Mouse (Mus musculus): ENCODE data around the gene Tgm7. TPM values are rescaled to one million over a fixed set of nuclear protein-coding genes. Genes with fewer than 3 reads are reported as not detected.

Tgm7 gene
- polyA plus RNA-seq, 1 experiment from 2014 or later: not detected

DNA sequence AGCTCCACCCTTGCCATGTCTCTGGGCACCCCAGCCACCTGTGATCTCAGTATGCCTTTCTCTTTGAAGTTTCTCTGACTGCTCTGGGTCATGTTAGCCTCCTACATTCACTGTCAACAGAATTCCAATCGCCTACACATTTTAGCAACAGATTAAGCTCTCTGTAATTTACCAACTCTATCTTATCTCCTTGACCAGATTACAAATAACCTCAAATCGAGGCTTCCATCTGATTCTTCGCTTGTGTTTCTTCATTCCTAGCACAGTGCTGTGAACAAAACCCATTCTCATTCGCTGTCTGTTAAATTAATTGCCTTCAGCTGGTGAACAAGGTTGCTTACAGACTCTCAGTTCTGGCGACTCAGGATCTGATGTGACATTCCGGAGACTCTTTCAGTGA is 51.6 kb downstream of the Tgm7 start:
- WGBS: 68% methylated on average over 6 of the region's 6 CpGs
- H3K27me3 ChIP-seq (ENCODE audit: low read depth, poor library complexity, severe bottlenecking): no peaks in the 10 kb centered on the region
- H3K4me3 ChIP-seq: no peak overlapping the region
- H3K4me1 ChIP-seq: no peaks in the 10 kb centered on the region
- H3K27ac ChIP-seq: no peak overlapping the region
- no peak for DNase-seq (ENCODE audit: low spot score)
- H3K9me3 ChIP-seq (replicated peaks): no peaks in the 10 kb centered on the region
- no peaks in the 10 kb centered on the region for H3K36me3 ChIP-seq

GRCm38 (mm10) chr2:121055915-121056314 is 53.7 kb downstream of the Tgm7 start:
- H3K9me3 ChIP-seq (replicated peaks): no peaks in the 10 kb centered on the region
- no peaks in the 10 kb centered on the region for H3K36me3 ChIP-seq
- no peaks in the 10 kb centered on the region for H3K27me3 ChIP-seq (ENCODE audit: low read depth, poor library complexity, severe bottlenecking)
- H3K4me3 ChIP-seq: no peak overlapping the region
- no peak for DNase-seq (ENCODE audit: low spot score)
- 93% methylated on average over 6 of the region's 6 CpGs for WGBS
- H3K4me1 ChIP-seq: no peaks in the 10 kb centered on the region
- no peak overlapping the region for H3K27ac ChIP-seq

DNA sequence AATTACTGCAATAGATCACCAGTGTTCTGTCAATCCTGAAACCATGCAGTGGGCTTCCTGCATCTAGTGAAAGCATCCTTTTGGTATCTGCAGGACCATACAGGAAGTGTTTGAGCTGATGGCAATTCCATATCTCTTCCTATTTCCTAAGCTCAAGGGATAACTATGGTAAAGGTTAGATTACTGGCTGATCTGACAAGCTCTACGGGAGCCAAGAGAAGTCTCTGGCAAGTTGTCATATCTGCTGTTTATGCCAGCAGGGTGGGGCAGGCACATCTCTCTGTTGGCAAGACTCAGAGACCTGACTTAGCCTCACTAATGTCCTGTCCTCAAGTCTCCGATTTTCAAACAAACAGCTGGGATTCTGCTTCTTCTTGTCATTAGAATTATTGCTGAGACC is 55.5 kb downstream of the Tgm7 start:
- 77% methylated on average over 2 of the region's 2 CpGs for WGBS
- H3K36me3 ChIP-seq: no peaks in the 10 kb centered on the region
- DNase-seq (ENCODE audit: low spot score): no peak

DNA sequence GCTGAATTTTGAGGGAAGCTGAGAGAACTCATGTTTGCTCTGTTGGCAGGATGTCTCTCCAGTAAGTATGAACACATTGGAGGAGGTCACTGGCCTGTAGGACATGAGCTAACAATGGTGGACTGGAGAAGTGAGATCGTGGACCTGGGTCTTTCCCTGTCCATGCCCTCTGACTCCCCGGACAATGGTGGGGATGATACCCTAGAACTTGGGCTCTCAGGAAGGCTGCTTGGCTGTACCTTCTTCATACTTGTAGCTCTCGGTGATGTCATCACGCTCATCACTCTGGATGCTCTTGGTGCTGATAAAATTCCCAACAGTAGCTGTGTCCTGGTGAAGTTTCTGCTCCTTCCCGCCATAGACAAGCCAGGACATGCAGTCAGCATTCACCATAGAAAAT is 57.4 kb downstream of the Tgm7 start:
- H3K27me3 ChIP-seq (ENCODE audit: low read depth, poor library complexity, severe bottlenecking): no peaks in the 10 kb centered on the region
- H3K4me3 ChIP-seq: no peak overlapping the region
- WGBS: 89% methylated on average over 5 of the region's 5 CpGs
- H3K36me3 ChIP-seq: no peaks in the 10 kb centered on the region
- DNase-seq (ENCODE audit: low spot score): no peak
- H3K9me3 ChIP-seq (replicated peaks): no peaks in the 10 kb centered on the region
- no peaks in the 10 kb centered on the region for H3K4me1 ChIP-seq
- H3K27ac ChIP-seq: no peak overlapping the region

More for the DNA sequence above, 55.5 kb downstream of the Tgm7 start:
- no peaks in the 10 kb centered on the region for H3K27me3 ChIP-seq (ENCODE audit: low read depth, poor library complexity, severe bottlenecking)
- H3K9me3 ChIP-seq (replicated peaks): no peaks in the 10 kb centered on the region
- H3K4me1 ChIP-seq: no peaks in the 10 kb centered on the region
- H3K4me3 ChIP-seq: no peak overlapping the region
- no peak overlapping the region for H3K27ac ChIP-seq

DNA sequence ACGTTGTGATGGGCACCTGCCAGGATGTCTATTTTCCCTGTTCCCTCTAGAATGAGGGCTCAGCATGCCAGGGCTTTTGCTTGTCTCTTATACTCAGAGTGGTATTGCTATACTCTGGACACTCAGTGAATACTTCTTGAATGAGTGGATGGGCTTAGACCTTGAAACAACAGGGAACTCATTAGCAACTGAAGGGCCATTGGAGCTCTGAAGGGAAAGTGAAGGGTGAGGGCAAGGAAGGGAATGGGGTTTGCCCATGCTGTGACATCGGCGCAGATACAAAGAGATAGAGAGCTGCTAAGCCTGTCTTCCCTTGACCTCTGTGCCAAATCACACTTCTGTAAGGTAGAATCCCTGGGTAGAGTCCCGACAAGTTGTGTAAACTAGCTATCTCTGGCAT is 63.9 kb downstream of the Tgm7 start:
- H3K36me3 ChIP-seq: no peaks in the 10 kb centered on the region
- no peak overlapping the region for H3K27ac ChIP-seq
- 85% methylated on average over 4 of the region's 4 CpGs for whole genome bisulfite sequencing
- no peaks in the 10 kb centered on the region for H3K4me1 ChIP-seq
- no peak overlapping the region for H3K4me3 ChIP-seq
- H3K27me3 ChIP-seq (ENCODE audit: low read depth, poor library complexity, severe bottlenecking): no peaks in the 10 kb centered on the region
- no peaks in the 10 kb centered on the region for H3K9me3 ChIP-seq (replicated peaks)
- no peak for DNase-seq (ENCODE audit: low spot score)

Other genes with a start within 250 kb of the Tgm7 start
- 23.6 and 31.7 TPM in 2 replicates for gene Ubr1, start 139.1 kb downstream of the Tgm7 start, polyA plus RNA-seq (2016; fragmentation: Nextera tagmentation; extraction: Ambion mirVana)
- gene Tmem62, start 132.8 kb downstream of the Tgm7 start, polyA plus RNA-seq (2016; fragmentation: Nextera tagmentation; extraction: Ambion mirVana): 0.68 and 0.72 TPM in 2 replicates
- 28.1 and 34.6 TPM in 2 replicates for gene Ccndbp1, start 101.4 kb downstream of the Tgm7 start, polyA plus RNA-seq (2016; fragmentation: Nextera tagmentation; extraction: Ambion mirVana)
- gene Epb42, start 72.7 kb downstream of the Tgm7 start, polyA plus RNA-seq (2016; fragmentation: Nextera tagmentation; extraction: Ambion mirVana): 5.5 and 7.6 TPM in 2 replicates
- not detected in 2 replicates for gene Tgm5, start 24.0 kb downstream of the Tgm7 start, polyA plus RNA-seq (2016; fragmentation: Nextera tagmentation; extraction: Ambion mirVana)
- gene Adal, start 30.6 kb upstream of the Tgm7 start, polyA plus RNA-seq (2016; fragmentation: Nextera tagmentation; extraction: Ambion mirVana): 15.4 and 22.2 TPM in 2 replicates
- 18.2 and 22.6 TPM in 2 replicates for gene Lcmt2, start 30.9 kb upstream of the Tgm7 start, polyA plus RNA-seq (2016; fragmentation: Nextera tagmentation; extraction: Ambion mirVana)
- gene Tubgcp4, start 60.9 kb upstream of the Tgm7 start, polyA plus RNA-seq (2016; fragmentation: Nextera tagmentation; extraction: Ambion mirVana): 78.0 and 82.8 TPM in 2 replicates
- 9.8 and 10.2 TPM in 2 replicates for gene Zscan29, start 61.3 kb upstream of the Tgm7 start, polyA plus RNA-seq (2016; fragmentation: Nextera tagmentation; extraction: Ambion mirVana)
- gene Trp53bp1, start 161.6 kb upstream of the Tgm7 start, polyA plus RNA-seq (2016; fragmentation: Nextera tagmentation; extraction: Ambion mirVana): 116 and 135 TPM in 2 replicates
- 1.5 and 2.0 TPM in 2 replicates for gene Map1a, start 179.8 kb upstream of the Tgm7 start, polyA plus RNA-seq (2016; fragmentation: Nextera tagmentation; extraction: Ambion mirVana)
- gene Ppip5k1, start 245.6 kb upstream of the Tgm7 start, polyA plus RNA-seq (2016; fragmentation: Nextera tagmentation; extraction: Ambion mirVana): 7.5 and 8.9 TPM in 2 replicates
- gene Ckmt1, start 247.9 kb upstream of the Tgm7 start, polyA plus RNA-seq (2016; fragmentation: Nextera tagmentation; extraction: Ambion mirVana): 0.59 and 1.5 TPM in 2 replicates

Data from limb, embryonic 10.5 days (tissue).